Mouse (Mus musculus) hindbrain, postnatal 0 days (tissue): Measurements from ENCODE around the gene Fbxl22. TPM values are rescaled to one million over a fixed set of nuclear protein-coding genes. Genes with fewer than 3 reads are reported as not detected.

ENCODE experiments used
- ATAC-seq: fragments of 200-750 bp; cut with Nextera tagmentation; 2 replicates; pipeline ENCODE4 v1.8.0; 2017; ENCODE audit warnings: mild to moderate bottlenecking, moderate TSS enrichment, moderate library complexity
- DNase-seq: peaks from one replicate; pipeline ENCODE4 v3.0.0-alpha.2; 2015; ENCODE audit warnings: low spot score
- H3K27ac ChIP-seq: fragments of 300-500 bp; sonication (generic); 2 replicates; pipeline ENCODE4 v1.5.1; 2014; ENCODE audit warnings: mild to moderate bottlenecking
- H3K27me3 ChIP-seq: fragments of 300-500 bp; sonication (generic); 2 replicates; pipeline ENCODE4 v1.6.1; 2014; ENCODE audit warnings: low read length, mixed read lengths; ENCODE audit not compliant: insufficient read depth
- H3K36me3 ChIP-seq: fragments of 300-500 bp; sonication (generic); 2 replicates; pipeline ENCODE4 v1.6.1; 2014; ENCODE audit warnings: low read length, mixed read lengths; ENCODE audit not compliant: insufficient read depth
- H3K4me1 ChIP-seq: fragments of 300-500 bp; sonication (generic); 2 replicates; pipeline ENCODE4 v1.6.1; 2014; ENCODE audit warnings: antibody characterized with exemption, low read length, mixed read lengths; ENCODE audit not compliant: insufficient read depth
- H3K4me2 ChIP-seq: fragments of 300-500 bp; sonication (generic); 2 replicates; pipeline ENCODE4 v1.6.1; 2014; ENCODE audit warnings: low read depth, mild to moderate bottlenecking, low read length, moderate library complexity, mixed read lengths
- H3K4me3 ChIP-seq: fragments of 300-500 bp; sonication (generic); 2 replicates; pipeline ENCODE4 v1.5.1; 2014; ENCODE audit warnings: low read length
- H3K9ac ChIP-seq: fragments of 300-500 bp; sonication (generic); replicated peaks from 2 replicates; pipeline ENCODE4 v1.6.1; 2014; ENCODE audit warnings: mild to moderate bottlenecking, low read length, moderate library complexity, mixed read lengths
- H3K9me3 ChIP-seq: fragments of 300-500 bp; sonication (generic); 2 replicates; pipeline ENCODE4 v1.6.1; 2016; ENCODE audit warnings: low read length, mixed read lengths
- CTCF ChIP-seq: IDR thresholded peaks from 2 replicates; pipeline ENCODE4 v1.5.1; 2016; ENCODE audit warnings: antibody characterized with exemption, control low read depth, low read depth
- WGBS: fragments of 180-500 bp; shearing (Covaris S2); extraction: QIAGEN DNeasy Blood & Tissue Kit; methylation state at CpG from one replicate; pipeline ENCODE4 v1.1.7; 2014; 5-methylcytosine and 5-hydroxymethylcytosine counted together
- polyA plus RNA-seq: library from polyadenylated mRNA; unstranded; fragments of >200 nt; fragmentation: Nextera tagmentation; extraction: Ambion mirVana; gene quantifications from 2 replicates; pipeline ENCODE4 v1.2.1, GENCODE M21; 2015
- total RNA-seq: library from RNA; depleted of rRNA; stranded (reverse); fragments of >200 nt; gene quantifications from 2 replicates; pipeline ENCODE4 v1.2.3, GENCODE M21; 2014; rRNA removed

Gene Fbxl22
- total RNA-seq (0.26 and 0.54 TPM in 2 replicates), polyA plus RNA-seq (0.63 and 0.76 TPM in 2 replicates)

- H3K9ac ChIP-seq = no peak within 1 kb of the TSS
- peak; percentile 88 for TF ChIP-seq CTCF
- peak; percentile 81 for DNase-seq
- no peak for ATAC-seq
- H3K4me2 ChIP-seq = no peak within 1 kb of the TSS
- peak within 1 kb of the TSS; percentile 11; the same call in 1 of the 2 replicates for H3K27ac ChIP-seq
- peaks cover 8% of the 10 kb centered on the region; the same call in 1 of the 2 replicates for H3K4me1 ChIP-seq
- H3K36me3 ChIP-seq = peaks cover 27% of the 10 kb centered on the region; the same call in 1 of the 2 replicates
- no peaks in the 10 kb centered on the region for H3K9me3 ChIP-seq
- H3K4me3 ChIP-seq = no peak within 1 kb of the TSS
- no peaks in the 10 kb centered on the region for H3K27me3 ChIP-seq
- WGBS = 67% methylated on average over 17 of the region's 17 CpGs
Observed at GRCm38 (mm10) chr9:66514256-66514770, at the start of gene Fbxl22. Gene Fbxl22, minus strand, starts transcription at chr9:66514593.

GRCm38 (mm10) chr9:66562215-66562614 lies 47.8 kb upstream of the Fbxl22 start:
- H3K9ac ChIP-seq = no peak overlapping the region
- 83% methylated on average over 1 of the region's 1 CpGs for WGBS

DNA sequence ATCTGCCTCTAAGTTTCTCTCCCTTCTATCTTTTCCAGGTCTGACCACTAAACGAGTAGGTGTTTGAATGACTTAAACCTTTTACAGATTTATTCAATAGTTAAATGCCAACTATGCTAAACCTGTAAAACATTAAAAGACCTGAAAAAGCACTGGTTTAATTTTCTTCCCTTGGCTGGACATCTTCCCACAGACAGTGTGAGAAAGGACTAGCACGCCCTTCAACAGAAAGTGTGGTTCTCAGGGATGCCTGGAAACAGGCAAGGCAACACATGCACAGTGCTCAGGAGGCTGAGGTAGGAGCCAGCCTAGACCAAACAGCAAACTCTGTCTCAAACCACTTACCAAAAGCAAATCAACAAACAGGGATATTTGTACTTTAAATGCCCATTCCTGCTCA lies 47.1 kb upstream of the Fbxl22 start:
- Histone ChIP-seq H3K4me3 (no peak overlapping the region), H3K4me1 (peaks cover 4% of the 10 kb centered on the region; the same call in 1 of the 2 replicates), H3K27me3 (no peaks in the 10 kb centered on the region), H3K36me3 (no peaks in the 10 kb centered on the region), H3K9ac (no peak overlapping the region), H3K4me2 (no peak overlapping the region), H3K9me3 (no peaks in the 10 kb centered on the region), H3K27ac (no peak overlapping the region)
- no peak for ATAC-seq
- 90% methylated on average over 2 of the region's 2 CpGs for WGBS
- no peak for DNase-seq
- TF ChIP-seq CTCF = no peak

More at GRCm38 (mm10) chr9:66562215-66562614, 47.8 kb upstream of the Fbxl22 start:
- H3K27ac ChIP-seq = no peak overlapping the region
- H3K4me1 ChIP-seq = peaks cover 4% of the 10 kb centered on the region; the same call in 1 of the 2 replicates
- no peaks in the 10 kb centered on the region for H3K27me3 ChIP-seq
- no peak overlapping the region for H3K4me2 ChIP-seq
- no peak for TF ChIP-seq CTCF
- H3K9me3 ChIP-seq = no peaks in the 10 kb centered on the region
- ATAC-seq (no peak), DNase-seq (no peak)
- H3K4me3 ChIP-seq = no peak overlapping the region
- no peaks in the 10 kb centered on the region for H3K36me3 ChIP-seq

GRCm38 (mm10) chr9:66560728-66561127 lies 46.3 kb upstream of the Fbxl22 start:
- Histone ChIP-seq H3K27ac (no peak overlapping the region), H3K27me3 (no peaks in the 10 kb centered on the region), H3K4me2 (no peak overlapping the region), H3K36me3 (no peaks in the 10 kb centered on the region), H3K9me3 (no peaks in the 10 kb centered on the region), H3K4me1 (peaks cover 4% of the 10 kb centered on the region; the same call in 1 of the 2 replicates), H3K9ac (no peak overlapping the region), H3K4me3 (no peak overlapping the region)
- DNase-seq (no peak), ATAC-seq (no peak)
- 78% methylated on average over 1 of the region's 1 CpGs for WGBS
- TF ChIP-seq CTCF = no peak

DNA sequence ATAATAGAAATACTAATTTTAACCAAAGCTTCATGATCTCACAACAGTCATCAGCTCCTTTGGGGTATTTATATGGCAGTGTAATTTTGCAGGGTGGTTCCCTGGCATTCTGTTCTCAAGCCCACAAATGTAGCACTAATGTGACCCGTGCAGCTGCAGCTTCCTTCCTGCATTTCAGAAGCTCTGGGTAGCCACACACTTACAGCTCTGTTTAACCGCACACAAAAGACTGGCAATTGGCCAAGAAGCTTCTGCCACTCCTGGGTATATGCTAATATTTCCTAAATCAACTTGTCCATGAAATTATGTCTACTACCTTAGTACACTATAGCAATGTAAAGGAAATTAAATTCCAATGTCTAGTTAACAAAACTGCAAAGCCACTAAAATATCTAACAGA lies 45.9 kb upstream of the Fbxl22 start:
- no peak overlapping the region for H3K4me2 ChIP-seq
- peaks cover 4% of the 10 kb centered on the region; the same call in 1 of the 2 replicates for H3K4me1 ChIP-seq
- no peaks in the 10 kb centered on the region for H3K9me3 ChIP-seq
- no peak overlapping the region for H3K9ac ChIP-seq
- ATAC-seq (no peak), DNase-seq (peak; percentile 72)
- 13% methylated on average over 2 of the region's 2 CpGs for WGBS
- TF ChIP-seq CTCF = no peak
- H3K4me3 ChIP-seq = no peak overlapping the region
- no peaks in the 10 kb centered on the region for H3K36me3 ChIP-seq
- no peaks in the 10 kb centered on the region for H3K27me3 ChIP-seq
- H3K27ac ChIP-seq = 0 out of 2 replicates have a peak overlapping the region, but pooled peaks have one; percentile 20

GRCm38 (mm10) chr9:66558971-66559370 lies 44.6 kb upstream of the Fbxl22 start:
- Histone ChIP-seq H3K36me3 (no peaks in the 10 kb centered on the region), H3K27me3 (no peaks in the 10 kb centered on the region), H3K9me3 (no peaks in the 10 kb centered on the region), H3K9ac (no peak overlapping the region), H3K4me3 (no peak overlapping the region), H3K27ac (no peak overlapping the region), H3K4me1 (peaks cover 4% of the 10 kb centered on the region; the same call in 1 of the 2 replicates), H3K4me2 (no peak overlapping the region)
- DNase-seq = no peak
- no peak for TF ChIP-seq CTCF
- ATAC-seq = no peak
- WGBS = 100% methylated on average over 4 of the region's 4 CpGs

DNA sequence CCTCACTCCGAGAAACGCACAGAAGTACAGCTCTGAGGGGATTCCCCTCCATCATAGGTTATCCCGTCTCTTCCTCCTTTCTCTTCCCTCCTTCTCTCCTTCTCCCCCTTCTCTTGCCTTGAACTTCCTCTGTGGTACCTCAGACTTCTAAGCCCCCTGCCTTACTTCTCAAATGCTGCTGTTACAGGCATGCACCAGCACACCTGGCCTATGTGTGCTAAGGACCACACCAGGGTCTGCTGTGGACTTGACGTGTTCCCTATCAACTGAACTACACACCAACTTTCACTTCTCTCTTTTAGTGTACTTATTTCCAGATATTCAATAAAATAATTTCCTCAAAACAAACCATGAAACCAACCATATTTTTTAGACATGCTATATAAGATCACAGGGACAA lies 28.4 kb upstream of the Fbxl22 start:
- no peaks in the 10 kb centered on the region for H3K27me3 ChIP-seq
- H3K27ac ChIP-seq = no peak overlapping the region
- ATAC-seq = no peak
- no peaks in the 10 kb centered on the region for H3K4me1 ChIP-seq
- no peaks in the 10 kb centered on the region for H3K9me3 ChIP-seq
- H3K4me2 ChIP-seq = no peak overlapping the region
- TF ChIP-seq CTCF = no peak
- no peak for DNase-seq
- WGBS = 84% methylated on average over 4 of the region's 4 CpGs
- no peak overlapping the region for H3K9ac ChIP-seq
- H3K4me3 ChIP-seq = no peak overlapping the region
- H3K36me3 ChIP-seq = peaks cover 21% of the 10 kb centered on the region
